Mouse (Mus musculus) left cerebral cortex, adult 11 months (tissue): ENCODE data around the gene Ifit1.
A peak's percentile ranks its signal among the peaks of the same experiment; 100 is the strongest.
"Not testable (repeated sequence)": the region's sequence is repeated elsewhere in the genome, so short reads cannot be mapped to it uniquely, and the experiment has no call there.

Experiments used
- DNase-seq: peaks from one replicate; pipeline ENCODE4 v3.0.0; 2022; ENCODE audit warnings: low spot score

Ifit1 gene

DNA sequence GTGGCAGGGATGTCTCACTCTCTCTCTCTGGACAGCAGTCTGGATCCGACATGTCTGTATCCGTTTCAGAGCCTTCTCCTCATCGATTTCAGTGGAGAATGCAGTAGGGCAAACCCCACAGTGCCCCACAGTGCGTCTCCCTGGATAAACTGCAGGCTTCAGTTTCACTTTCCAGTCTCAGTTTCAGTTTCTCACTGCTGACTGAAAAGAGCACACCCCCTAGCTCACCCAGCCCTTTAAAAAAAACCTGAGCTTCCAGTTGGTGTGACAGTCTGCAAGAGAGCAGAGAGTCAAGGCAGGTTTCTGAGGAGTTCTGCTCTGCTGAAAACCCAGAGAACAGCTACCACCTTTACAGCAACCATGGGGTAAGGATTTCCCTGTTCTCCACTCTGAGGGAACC is at the start of gene Ifit1, which contains the start of gene Ifit1bl2:
Gene Ifit1 (plus strand): TSS at position 249 of the 400 bp plus-strand sequence.
Gene Ifit1bl2 (minus strand): TSS at position 121 of the 400 bp plus-strand sequence.
- DNase-seq = no peak

DNA sequence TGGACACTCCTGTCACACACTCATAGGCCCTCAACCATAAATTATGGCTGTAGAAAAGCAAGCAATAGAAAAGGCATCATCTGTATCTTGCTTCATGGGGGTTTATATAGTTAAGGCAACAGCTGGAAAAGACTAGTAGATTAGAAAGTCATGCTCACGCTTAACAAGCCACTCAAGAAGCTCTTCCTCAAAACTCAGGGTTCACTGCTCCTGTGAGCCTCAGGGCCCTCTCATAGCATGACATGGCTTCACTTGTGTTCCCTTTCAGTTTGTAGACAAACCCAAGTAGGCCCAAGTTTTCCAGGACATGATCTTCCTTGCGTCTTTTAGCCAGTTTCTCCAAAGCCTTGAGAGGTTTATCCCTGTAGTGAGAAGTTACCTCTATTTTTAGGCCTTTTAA is 47.2 kb upstream of the Ifit1 start:
- no peak for DNase-seq

DNA sequence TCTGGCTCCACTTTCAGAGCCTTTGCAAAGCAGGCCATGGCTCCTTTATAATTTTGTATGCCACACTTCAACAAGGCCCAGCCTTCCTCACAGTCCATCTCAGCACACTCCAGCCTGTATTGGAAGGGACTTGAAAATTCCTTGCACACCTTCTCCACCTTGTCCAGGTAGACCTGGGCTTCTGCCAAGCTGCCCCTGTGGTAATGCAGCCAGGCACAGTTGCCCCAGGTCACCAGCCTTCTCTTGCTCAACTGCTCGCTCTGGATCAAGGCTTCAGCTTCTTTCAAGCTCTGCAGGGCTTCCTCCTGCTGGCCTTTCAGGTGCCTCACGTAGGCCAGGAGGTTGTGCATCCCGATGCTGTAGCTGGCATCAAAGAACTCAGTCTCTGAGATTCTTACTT is 46.1 kb upstream of the Ifit1 start:
- not testable (repeated sequence) for DNase-seq

DNA sequence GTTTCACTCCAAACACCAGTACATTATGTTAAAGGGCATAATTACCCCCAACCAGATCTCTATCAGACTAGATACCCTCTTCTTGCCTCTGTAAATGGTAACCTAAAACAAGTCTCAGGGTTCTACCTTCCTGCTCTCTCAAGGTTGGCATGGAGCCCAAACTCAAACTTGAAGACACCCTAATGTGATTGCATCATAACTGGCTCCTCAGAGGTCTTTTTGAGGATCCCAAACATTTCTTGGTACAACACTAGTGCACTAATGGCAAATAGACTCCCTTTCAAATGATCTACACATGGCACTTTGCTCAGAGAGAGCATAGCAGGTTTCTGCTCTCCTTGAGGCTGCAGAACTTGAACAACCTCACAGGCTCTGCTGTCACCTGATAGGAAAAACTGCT is 43.9 kb upstream of the Ifit1 start:
- DNase-seq = no peak

DNA sequence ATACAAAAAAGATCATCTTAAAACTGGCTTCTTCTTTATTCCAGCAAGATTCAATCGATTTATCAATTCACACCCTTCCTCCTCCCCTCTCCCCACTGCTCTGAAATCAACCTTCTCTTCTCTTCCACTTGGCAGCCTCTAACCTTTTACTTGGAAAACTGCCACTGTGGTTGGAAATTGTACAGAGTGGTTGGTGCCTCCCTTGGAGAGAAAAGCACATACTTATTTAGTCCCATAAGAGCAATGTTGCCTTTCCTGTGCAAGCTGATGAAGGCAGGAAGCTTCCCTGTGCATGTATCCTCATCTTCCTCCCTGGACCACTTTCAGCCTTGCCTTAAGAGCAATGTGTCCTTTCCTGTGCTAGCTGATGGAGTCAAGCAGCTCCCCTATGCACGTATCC is 42.3 kb upstream of the Ifit1 start:
- DNase-seq = no peak

DNA sequence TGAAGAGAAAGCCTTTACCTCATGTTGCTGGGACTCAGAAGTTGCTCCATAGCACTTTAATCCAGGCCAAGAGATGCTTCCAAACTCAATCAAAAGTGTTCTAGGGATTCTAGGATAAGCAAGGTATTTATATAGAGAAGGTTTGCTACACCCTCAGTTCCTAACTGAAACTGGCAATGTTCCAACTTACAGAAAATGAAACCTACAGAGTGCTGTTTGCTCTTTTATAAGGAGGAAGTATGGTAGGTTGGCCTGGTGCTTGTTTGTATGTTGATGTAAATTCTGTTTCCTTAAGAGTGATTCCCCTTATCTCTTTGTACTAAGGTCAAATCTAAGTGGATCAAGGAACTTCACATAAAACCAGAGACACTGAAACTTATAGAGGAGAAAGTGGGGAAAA is 41.4 kb upstream of the Ifit1 start:
- not testable (repeated sequence) for DNase-seq

DNA sequence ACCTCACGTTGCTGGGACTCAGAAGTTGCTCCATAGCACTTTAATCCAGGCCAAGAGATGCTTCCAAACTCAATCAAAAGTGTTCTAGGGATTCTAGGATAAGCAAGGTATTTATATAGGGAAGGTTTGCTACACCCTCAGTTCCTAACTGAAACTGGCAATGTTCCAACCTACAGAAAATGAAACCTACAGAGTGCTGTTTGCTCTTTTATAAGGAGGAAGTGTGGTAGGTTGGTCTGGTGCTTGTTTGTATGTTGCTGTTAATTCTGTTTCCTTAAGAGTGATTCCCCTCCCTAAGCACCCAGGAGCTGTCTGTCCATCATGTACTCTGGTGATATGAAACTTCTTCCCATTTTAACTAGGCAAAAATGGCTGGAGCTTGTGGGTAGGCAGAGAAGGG is 38.8 kb upstream of the Ifit1 start, which contains the start of gene Ifit1bl1:
Gene Ifit1bl1 (minus strand): TSS at position 69 of the 400 bp plus-strand sequence.
- DNase-seq = not testable (repeated sequence)

DNA sequence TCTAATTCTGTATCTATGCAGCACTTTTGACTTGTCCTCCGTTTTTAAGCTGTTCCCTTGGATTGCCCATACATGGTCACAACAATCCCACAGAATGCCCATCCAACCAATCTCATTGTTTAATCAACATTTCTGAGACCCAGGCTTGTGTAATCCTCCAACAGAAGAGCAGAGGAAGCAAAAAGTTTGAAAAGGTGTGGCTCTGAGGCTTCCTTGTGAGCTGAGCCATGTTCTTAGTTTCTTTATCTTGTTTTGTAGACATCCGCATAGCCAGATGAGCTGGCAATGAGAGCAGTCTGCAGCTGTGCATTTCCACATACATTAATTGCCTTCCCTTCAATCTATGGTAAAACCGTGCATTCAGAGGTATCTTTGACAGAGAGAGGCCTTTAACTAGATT is 35.2 kb upstream of the Ifit1 start:
- DNase-seq = no peak

DNA sequence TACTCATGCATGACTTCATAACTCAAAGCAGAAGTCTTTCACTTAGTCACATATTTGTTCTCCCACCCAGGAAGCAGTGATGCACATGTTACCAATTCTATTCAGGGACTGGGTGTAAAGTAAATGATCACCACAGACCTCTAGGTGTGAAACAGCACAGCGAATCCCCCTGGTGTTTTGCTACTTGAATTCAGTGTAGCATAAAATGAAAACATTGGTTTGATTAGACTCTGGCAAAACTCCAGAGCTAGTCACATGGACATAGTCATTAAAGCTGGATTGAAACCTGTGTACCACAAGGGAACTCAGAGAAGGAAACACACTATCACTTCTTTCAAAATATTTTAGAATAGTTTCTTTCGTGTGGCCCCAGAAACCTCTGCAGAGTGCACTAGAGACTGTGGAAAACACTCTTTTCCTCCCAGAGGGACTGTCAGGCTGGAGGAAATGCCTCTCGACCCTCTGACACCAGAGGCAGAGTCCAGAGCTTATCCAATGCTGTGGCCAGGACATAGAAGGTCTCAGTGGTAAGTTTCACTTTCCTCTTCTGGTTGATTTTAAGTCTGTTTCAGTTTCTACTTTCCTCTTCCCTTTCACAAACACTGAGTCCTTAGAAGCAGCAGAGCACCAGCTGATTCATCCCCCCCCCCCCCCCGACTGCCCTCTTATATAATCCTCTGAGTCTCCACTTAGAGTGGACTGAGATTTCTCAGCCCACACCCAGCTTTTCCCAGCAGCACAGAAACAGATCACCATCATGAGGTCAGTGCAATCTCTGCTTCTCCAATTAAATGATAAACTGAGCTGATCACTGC is 33.2 kb upstream of the Ifit1 start, which contains the start of gene Ifit3b:
Gene Ifit3b (plus strand): TSS at position 734 of the 815 bp plus-strand sequence.
- DNase-seq = not testable (repeated sequence)

DNA sequence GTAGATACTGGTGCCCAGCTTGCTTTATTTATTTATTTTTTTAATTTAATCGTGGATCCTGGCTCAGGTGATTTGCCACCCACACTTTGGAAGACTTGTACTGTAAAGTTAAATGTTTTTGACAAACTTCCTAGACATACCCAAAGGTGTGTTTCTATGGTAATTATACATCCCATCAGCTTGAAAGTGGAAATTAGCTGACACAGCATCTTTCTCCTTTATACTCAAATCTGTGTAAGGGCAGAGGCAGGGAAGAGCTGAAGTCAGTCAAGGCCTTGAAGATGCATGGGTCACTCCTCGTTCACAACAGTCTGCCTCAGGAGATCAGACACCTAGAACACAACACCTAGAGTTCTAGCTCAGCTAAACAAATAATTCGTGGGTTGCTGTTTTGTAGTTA is 30.6 kb upstream of the Ifit1 start:
- DNase-seq = not testable (repeated sequence)

DNA sequence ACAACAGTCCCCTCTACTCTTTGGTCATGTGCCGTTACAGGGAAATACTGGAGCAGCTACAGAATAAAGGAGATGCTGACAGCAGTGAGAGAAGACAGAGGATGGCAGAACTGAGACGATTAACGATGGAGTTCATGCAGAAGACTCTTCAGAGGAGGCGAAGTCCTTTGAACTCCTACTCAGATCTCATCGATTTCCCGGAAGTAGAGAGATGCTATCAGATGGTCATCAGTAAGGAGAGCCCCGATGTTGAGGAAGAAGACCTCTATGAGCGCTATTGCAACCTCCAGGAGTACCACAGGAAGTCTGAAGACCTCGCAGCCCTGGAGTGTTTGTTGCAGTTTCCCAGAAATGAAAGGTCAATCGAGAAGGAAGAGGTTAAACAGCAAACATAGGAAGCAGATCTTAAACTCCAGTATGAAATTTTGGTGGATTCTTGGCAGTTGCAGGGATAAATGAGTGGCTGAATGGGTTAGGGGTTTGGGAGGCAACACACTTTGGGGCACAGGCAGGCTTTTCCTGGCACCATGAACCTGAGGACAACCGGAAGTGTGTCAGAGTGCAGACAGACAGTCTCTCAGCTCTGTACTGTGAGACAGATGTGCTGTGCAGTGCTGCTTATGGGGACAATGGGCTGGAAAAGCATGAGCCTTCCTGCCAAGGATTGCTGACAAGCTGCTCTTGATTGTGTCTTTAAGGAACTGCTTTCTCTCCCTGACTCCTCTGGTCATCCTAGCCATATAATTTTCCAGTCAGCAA is 28.2 kb upstream of the Ifit1 start:
- DNase-seq = not testable (repeated sequence)

DNA sequence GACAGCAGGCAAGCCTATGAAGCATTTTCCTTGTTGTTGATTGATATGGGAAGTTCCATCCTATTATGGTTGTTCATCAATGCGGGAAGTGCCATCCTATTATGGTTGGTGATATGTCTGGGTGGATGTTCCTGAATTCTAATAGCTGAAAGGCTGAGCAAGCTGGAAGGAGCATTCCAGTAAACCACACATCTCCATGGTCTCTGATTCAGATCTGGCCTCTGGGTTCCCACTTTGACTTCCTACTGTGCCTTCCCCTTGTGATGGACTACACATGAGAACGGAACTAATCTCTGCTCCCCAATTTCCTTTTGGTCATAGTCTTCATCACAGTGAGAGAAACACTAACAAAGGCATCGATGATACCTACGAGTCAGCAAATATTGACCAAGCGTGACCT is 19.8 kb upstream of the Ifit1 start:
- DNase-seq = no peak

DNA sequence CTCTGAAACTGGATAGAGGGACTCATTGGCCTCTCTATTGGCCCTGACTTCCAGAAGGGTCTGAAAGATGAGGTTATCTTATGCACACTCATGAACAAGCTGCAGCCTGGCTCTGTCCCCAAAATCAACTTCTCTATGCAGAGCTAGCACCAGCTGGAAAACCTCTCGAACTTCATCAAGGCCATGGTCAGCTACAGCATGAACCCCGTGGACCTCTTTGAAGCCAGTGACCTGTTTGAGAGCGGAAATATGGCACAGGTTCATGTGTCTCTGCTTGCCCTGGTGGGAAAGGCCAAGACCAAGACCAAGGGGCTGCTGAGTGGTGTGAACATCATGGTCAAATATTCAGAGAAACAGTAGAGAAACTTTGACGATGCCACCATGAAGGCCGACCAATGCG is 16.9 kb upstream of the Ifit1 start:
- DNase-seq = no peak

DNA sequence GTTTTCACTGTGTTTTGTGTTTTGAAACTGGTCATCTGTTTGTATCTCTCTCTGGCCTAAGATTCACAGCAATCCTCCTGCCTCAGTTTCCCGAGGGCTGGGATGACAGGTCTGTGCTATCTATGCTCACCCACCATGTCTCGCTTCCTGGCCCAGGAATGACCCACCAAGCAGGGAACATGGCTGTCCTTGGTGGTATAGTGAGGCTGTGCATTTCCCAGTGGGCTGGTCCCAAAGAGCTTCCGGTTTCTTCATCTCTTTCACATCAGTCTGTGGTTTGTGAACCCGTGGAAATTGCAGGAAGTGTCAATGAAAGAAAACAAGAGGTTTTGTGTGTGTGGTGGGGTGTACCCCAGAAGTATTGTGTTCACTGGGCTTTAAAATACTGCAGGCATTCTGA is 16.0 kb upstream of the Ifit1 start:
- DNase-seq = no peak

DNA sequence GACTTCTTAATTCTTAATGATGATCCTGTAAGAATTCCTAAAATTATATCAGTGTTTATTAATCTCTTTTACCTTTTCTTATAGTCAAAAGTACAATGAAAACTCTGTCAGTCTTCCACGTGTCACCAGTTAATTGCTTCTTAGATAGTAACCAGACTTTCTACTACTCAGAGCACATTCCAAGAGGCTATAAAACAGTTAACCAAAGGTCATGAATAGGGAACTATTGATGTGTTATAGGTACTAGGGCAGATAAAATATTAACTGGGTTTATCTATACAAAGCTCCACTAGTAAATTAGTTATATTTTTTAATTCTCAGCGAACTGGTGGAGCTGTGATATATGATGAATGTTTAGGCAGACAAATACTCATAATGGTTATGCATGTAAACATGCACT is 13.2 kb upstream of the Ifit1 start:
- no peak for DNase-seq

DNA sequence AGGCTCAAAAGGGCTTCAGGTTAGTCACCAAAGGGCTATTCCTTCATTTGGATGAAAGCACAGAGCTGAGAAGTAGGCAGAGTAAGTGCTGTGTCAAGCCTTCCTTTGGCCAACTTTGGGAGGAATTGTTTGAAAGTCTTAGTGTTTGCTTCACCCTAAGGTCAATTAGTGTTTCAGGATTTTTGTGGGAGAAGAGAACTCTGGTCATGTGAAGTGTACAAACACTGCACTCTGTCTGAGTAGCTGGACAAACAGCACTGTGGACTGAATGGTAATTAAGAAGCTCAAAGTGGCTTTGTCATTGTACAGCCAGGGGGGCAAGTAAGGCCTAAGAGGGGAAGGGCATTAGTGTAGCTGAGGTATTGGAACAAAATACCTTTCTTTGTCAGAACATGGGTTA is 9.2 kb upstream of the Ifit1 start:
- DNase-seq = no peak

DNA sequence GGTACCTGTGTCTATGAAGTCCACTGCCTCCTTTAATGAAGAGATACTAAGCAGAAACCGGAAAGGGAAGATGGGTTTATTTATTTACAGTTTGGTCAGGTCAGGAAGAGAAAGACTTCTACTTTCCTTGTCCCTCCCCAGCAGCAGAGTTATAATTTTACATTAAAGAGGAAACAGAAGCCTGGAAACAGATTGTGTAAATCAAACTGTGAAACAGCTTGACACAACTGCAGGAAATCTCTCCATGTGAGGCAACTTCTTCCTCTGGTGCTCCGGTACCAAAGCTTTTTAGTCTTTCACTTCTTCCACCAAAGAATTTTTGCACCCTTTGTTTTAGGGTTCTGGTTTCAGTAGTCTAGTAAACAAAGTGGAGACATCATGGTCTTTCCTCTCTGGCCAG is 7.2 kb upstream of the Ifit1 start:
- no peak for DNase-seq

DNA sequence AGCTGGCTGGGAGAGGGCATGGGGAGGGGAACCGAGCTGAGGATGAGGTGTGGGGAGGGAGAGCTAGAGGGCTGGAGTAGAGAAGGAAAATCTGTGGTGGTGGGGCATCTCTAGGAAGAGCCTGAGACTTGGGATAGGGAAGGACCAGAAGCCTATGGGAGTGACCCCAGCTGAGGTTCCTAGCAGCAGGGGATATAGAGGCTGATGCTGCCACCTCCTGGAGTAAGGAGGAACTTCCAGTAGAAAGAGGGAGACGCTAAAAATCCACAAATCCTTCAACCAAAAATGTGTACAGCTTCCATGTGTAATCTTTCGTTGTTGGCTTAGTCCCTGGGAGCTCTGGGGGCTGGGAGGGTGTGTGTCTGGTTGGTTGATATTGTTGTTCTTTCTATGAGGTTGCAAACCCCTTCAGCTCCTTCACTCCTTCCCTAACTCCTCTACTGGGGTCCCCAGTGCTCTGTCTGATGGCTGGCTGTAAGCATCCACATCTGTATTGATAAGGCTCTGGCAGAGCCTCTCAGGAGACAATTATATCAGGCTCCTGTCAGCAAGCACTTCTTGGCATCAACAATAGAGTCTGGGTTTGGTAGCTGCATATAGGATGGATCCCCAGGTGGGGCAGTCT is 3.6 kb upstream of the Ifit1 start:
- peak; percentile 26 for DNase-seq

DNA sequence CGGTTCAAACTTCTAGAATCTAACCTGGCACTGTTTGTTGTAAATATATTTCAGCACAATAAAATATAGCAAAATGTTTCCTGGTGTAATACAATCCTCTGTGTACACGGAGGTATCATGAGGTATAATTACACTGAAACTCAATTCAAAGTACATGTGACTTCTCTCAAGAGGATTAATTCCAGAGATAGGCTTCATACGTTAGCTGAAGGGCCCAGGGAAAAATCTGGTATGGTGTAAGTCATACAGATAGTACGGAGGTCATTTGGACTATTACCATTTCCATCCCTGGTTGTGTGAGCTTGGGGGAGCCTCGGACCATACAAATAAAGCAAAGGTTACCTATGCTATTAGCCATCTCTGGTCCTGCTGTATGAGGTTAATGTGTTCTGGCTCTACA is 1.9 kb downstream of the Ifit1 start:
- DNase-seq = no peak

DNA sequence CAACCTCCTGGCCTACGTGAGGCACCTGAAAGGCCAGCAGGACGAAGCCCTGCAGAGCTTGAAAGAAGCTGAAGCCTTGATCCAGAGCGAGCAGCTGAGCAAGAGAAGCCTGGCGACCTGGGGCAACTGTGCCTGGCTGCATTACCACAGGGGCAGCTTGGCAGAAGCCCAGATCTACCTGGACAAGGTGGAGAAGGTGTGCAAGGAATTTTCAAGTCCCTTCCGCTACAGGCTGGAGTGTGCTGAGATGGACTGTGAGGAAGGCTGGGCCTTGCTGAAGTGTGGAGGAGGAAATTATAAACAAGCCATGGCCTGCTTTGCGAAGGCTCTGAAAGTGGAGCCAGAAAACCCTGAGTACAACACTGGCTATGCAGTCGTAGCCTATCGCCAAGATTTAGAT is 7.0 kb downstream of the Ifit1 start:
- not testable (repeated sequence) for DNase-seq

DNA sequence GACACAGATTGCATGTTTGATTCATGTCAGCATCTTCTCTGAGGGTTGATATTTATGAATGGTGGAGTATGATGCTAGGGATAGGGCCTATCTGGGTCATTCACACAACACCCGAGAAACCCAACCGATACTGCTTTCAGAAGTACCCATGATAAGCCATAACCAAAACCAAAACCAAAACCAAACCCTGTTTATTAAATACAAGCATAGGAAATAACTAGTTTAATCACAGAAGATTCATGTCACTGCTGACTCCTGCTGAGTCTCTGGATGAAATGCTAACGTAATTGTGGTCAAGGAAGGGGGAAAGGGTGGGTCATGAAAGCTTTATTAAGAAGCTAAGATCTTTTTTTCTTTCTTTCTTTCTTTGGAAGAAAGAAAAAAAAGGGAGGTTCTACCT is 9.6 kb downstream of the Ifit1 start:
- no peak for DNase-seq

DNA sequence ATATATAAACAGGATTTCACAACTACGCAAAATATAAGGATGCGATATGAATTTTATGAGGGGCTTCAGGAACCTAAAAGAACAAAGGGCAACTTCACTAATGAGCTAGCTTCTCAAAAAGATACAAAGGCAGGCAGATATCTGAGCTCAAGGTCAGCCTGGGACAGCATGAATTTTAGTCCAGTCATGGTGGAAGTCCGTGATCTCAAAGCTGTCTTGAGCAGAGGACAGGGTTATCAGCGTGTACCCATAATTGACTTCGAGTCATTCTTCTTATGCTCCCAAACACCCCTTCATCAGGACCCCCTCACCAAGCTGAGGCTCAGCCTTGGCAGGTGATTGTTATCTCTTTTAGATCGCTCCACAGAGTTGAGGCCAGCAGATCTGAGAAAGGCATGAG is 10.3 kb downstream of the Ifit1 start:
- no peak for DNase-seq
